Mouse (Mus musculus) cortical plate, adult 2 months (tissue): ENCODE results near the gene Creb3.

Source experiments
- CTCF ChIP-seq: fragments of 200-500 bp; IDR thresholded peaks from 2 replicates; pipeline ENCODE4 v1.5.1; 2011; ENCODE audit warnings: mild to moderate bottlenecking, control low read depth, low read length; ENCODE audit not compliant: insufficient read depth; ENCODE audit errors: extremely low read depth
- POLR2A ChIP-seq: fragments of 200-500 bp; IDR thresholded peaks from 2 replicates; pipeline ENCODE4 v1.6.1; 2011; ENCODE audit warnings: mild to moderate bottlenecking, low read length, control low read depth; ENCODE audit not compliant: insufficient read depth; ENCODE audit errors: extremely low read depth

DNA sequence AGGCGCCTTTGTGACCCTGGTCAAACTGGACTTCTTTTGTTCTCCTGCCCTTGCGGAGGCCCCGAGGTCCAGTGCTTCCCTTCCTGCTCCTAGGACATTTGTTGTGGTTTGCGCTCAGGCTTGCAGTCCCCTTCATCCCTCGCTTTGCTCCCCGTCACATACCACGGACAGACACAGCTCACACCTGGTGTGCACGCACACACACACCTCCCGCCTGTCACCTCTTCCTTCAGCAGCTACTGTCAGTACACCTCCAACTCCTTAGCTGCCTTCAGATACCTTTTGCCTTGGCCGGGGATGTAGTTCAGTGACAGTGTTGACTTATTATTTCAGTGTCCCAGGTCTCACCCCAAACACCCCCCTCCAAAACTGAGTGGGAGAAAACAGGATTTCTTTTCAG, 23.6 kb downstream of the Creb3 start:
- no peak for TF ChIP-seq CTCF
- no peak for TF ChIP-seq POLR2A
